In genomic region chr8:91249758-91250466, GRCm38 (mm10) we compare ENCODE assay signal across 20 mouse cellular contexts. TPM values are rescaled to one million over a fixed set of nuclear protein-coding genes. Genes with fewer than 3 reads are reported as not detected.
A peak's percentile ranks its signal among the peaks of the same experiment; 100 is the strongest.
DNase-seq lines count a peak whose midpoint lies in the region; ATAC-seq and TF ChIP-seq lines count a peak whose summit lies in the region.
"Had no signal": no experiment of that assay in that cellular context is flagged by ENCODE, and none has a peak within 500 bp of the region (broad histone marks: within the 10 kb centered on the region; RNA-seq: fewer than 3 reads in every experiment).

No protein-coding gene starts in this region.

- H3K27ac ChIP-seq in MEL (ENCODE audit: control insufficient read depth, low read depth, low read length), result peak overlapping the region; percentile 99
- H3K27ac ChIP-seq in intestine, embryonic 16.5 days (ENCODE audit: low read length), result no peak overlapping the region
- H3K27ac ChIP-seq: forebrain, embryonic 10.5 days; heart, embryonic 15.5 days; hindbrain, embryonic 13.5 days; limb, embryonic 15.5 days; liver, embryonic 14.5 days; lung, embryonic 15.5 days; midbrain, embryonic 13.5 days had no signal

- H3K36me3 ChIP-seq in MEL (ENCODE audit: control insufficient read depth in 1 of 2, insufficient read depth in 2 of 2, low read length in 2 of 2), result peaks cover 0 to 28% of the 10 kb centered on the region in 2 experiments; a peak in 3 of 4 replicates
- no peaks in the 10 kb centered on the region for H3K36me3 ChIP-seq in intestine, embryonic 16.5 days (ENCODE audit: control insufficient read depth, insufficient read depth, low read length)
- H3K36me3 ChIP-seq: heart, embryonic 15.5 days; lung, embryonic 15.5 days had no signal

- no peak overlapping the region for H3K4me2 ChIP-seq in intestine, embryonic 16.5 days (ENCODE audit: low read depth, low read length)
- H3K4me2 ChIP-seq: heart, embryonic 15.5 days; hindbrain, embryonic 13.5 days; limb, embryonic 15.5 days; lung, embryonic 15.5 days; midbrain, embryonic 13.5 days had no signal

- H3K79me2 ChIP-seq in MEL (ENCODE audit: control insufficient read depth, insufficient read depth, low read length, poor library complexity), result no peaks in the 10 kb centered on the region

- H3K27me3 ChIP-seq in MEL (ENCODE audit: control insufficient read depth in 1 of 2, insufficient read depth in 2 of 2, low read length in 2 of 2), result no peaks in the 10 kb centered on the region
- H3K27me3 ChIP-seq in intestine, embryonic 16.5 days (replicated peaks; ENCODE audit: control insufficient read depth, insufficient read depth, low read length), result no peaks in the 10 kb centered on the region
- H3K27me3 ChIP-seq: heart, embryonic 15.5 days; hindbrain, embryonic 13.5 days; limb, embryonic 15.5 days; lung, embryonic 15.5 days; midbrain, embryonic 13.5 days had no signal

- no peaks in the 10 kb centered on the region for H3K9me3 ChIP-seq in MEL (replicated peaks; ENCODE audit: insufficient read depth, low read length)
- H3K9me3 ChIP-seq in intestine, embryonic 16.5 days (ENCODE audit: control insufficient read depth, low read length), result no peaks in the 10 kb centered on the region
- H3K9me3 ChIP-seq: forebrain, embryonic 10.5 days; heart, embryonic 15.5 days; hindbrain, embryonic 13.5 days; limb, embryonic 15.5 days; lung, embryonic 15.5 days; midbrain, embryonic 13.5 days had no signal

- peak overlapping the region; percentile 19; the same call in 1 of the 2 replicates for H3K9ac ChIP-seq in MEL (ENCODE audit: control insufficient read depth, low read depth, low read length, poor library complexity, severe bottlenecking)
- H3K9ac ChIP-seq in intestine, embryonic 16.5 days (ENCODE audit: low read depth, low read length), result no peak overlapping the region
- H3K9ac ChIP-seq: heart, embryonic 15.5 days; hindbrain, embryonic 13.5 days; limb, embryonic 15.5 days; liver, embryonic 14.5 days; lung, embryonic 15.5 days; midbrain, embryonic 13.5 days had no signal

- peak; percentile 7 to 15 for DNase-seq in cerebellum, postnatal 14 days
- no peak for DNase-seq in cerebellum, postnatal 4 days (ENCODE audit: low spot score in 2 of 2)
- DNase-seq in MEL (ENCODE audit: low read depth, low spot score), result peak; percentile 92
- peak; percentile 34 to 45 for DNase-seq in thymus, postnatal 36 days
- no peak for DNase-seq in spleen, postnatal 14 days (ENCODE audit: low spot score in 2 of 2)
- DNase-seq: adrenal gland, adult 2 months; cerebellum, adult 18-20 months; gastrocnemius, postnatal 36 days; heart, postnatal 36 days; kidney, adult 18-20 months; kidney, postnatal 4 days had no signal

- TF ChIP-seq EP300 in MEL (IDR thresholded peaks at IDR 0.05; ENCODE audit: low read depth in 1 of 2, low read length in 2 of 2), result peak; percentile 69 to 71

- WGBS in intestine, embryonic 16.5 days, result 92% methylated on average over 9 of the region's 9 CpGs

- ATAC-seq in megakaryocyte-erythroid progenitor cell, adult 5-6 weeks (replicated peaks; ENCODE audit: low FRiP score, low TSS enrichment, poor library complexity, severe bottlenecking), result peak; percentile 87
- no peak for ATAC-seq in intestine, embryonic 16.5 days
- ATAC-seq: midbrain, embryonic 13.5 days had no signal

- no peak for TF ChIP-seq RAD21 in MEL (IDR thresholded peaks at IDR 0.05; ENCODE audit: low read depth, low read length)

- peaks cover 18% of the 10 kb centered on the region in 2 experiments for H3K4me1 ChIP-seq in MEL (ENCODE audit: control insufficient read depth in 1 of 2, insufficient read depth in 2 of 2, low read length in 2 of 2)
- no peaks in the 10 kb centered on the region for H3K4me1 ChIP-seq in intestine, embryonic 16.5 days (ENCODE audit: control insufficient read depth, insufficient read depth, low read length)
- H3K4me1 ChIP-seq: hindbrain, embryonic 13.5 days; limb, embryonic 15.5 days; lung, embryonic 15.5 days; midbrain, embryonic 13.5 days had no signal

- TF ChIP-seq POLR2A in MEL (IDR thresholded peaks at IDR 0.05; ENCODE audit: control insufficient read depth in 1 of 2, insufficient read depth in 1 of 2, low read depth in 1 of 2, low read length in 2 of 2, poor library complexity in 1 of 2), result no peak

- H3K4me3 ChIP-seq in MEL (ENCODE audit: control insufficient read depth in 1 of 2, insufficient read depth in 1 of 2, low read depth in 2 of 2, low read length in 2 of 2), result peak overlapping the region; percentile 1 to 37; a peak in 2 of 4 replicates
- no peak overlapping the region for H3K4me3 ChIP-seq in intestine, embryonic 16.5 days (ENCODE audit: low read length)
- H3K4me3 ChIP-seq: forebrain, embryonic 10.5 days; heart, embryonic 15.5 days; hindbrain, embryonic 13.5 days; limb, embryonic 15.5 days; lung, embryonic 15.5 days; midbrain, embryonic 13.5 days had no signal

- TF ChIP-seq CTCF in MEL (IDR thresholded peaks at IDR 0.05 in 2 of 3, conservative IDR thresholded peaks at IDR 0.05 in 1 of 3; ENCODE audit: control insufficient read depth in 1 of 3, insufficient read depth in 1 of 3, low read depth in 2 of 3, low read length in 3 of 3, poor library complexity in 1 of 3, severe bottlenecking in 1 of 3), result no peak

TF ChIP-seq in MEL, 35 proteins besides CTCF, POLR2A, EP300 and RAD21:
- TF ChIP-seq MYB (IDR thresholded peaks at IDR 0.05; ENCODE audit: low read depth, low read length) (peak; percentile 62; the same call in 1 of the 2 replicates), SIN3A (IDR thresholded peaks at IDR 0.05; ENCODE audit: low read length) (peak; percentile 52; the same call in 1 of the 2 replicates), GATA1 (IDR thresholded peaks at IDR 0.05; ENCODE audit: low read depth, low read length) (peak; percentile 64), TAL1 (IDR thresholded peaks at IDR 0.05; ENCODE audit: low read length) (peak; percentile 41; the same call in 1 of the 2 replicates), BHLHE40 (IDR thresholded peaks at IDR 0.05; ENCODE audit: borderline replicate concordance, low read depth, low read length) (peak; percentile 62; the same call in 1 of the 2 replicates), MEF2A (IDR thresholded peaks at IDR 0.05; ENCODE audit: extremely low read depth, insufficient replicate concordance, low read depth, low read length, poor library complexity, severe bottlenecking) (no peak), MXI1 (IDR thresholded peaks at IDR 0.05; ENCODE audit: low read depth, low read length) (peak; percentile 25; the same call in 1 of the 2 replicates), HCFC1 (IDR thresholded peaks at IDR 0.05; ENCODE audit: low read depth, low read length) (no peak), RCOR1 (IDR thresholded peaks at IDR 0.05; ENCODE audit: low read depth, low read length) (peak; percentile 47; the same call in 1 of the 2 replicates), ETS1 (IDR thresholded peaks at IDR 0.05; ENCODE audit: low read depth, low read length) (peak; percentile 68), CHD2 (IDR thresholded peaks at IDR 0.05; ENCODE audit: low read length) (no peak), ZNF384 (IDR thresholded peaks at IDR 0.05; ENCODE audit: low read depth, low read length) (peak; percentile 63; the same call in 1 of the 2 replicates), TCF12 (IDR thresholded peaks at IDR 0.05; ENCODE audit: low read depth, low read length) (peak; percentile 55)

RNA-seq across cellular contexts. Expression of gene Aktip, which starts 50.1 kb away (rescaled TPM):
- total RNA-seq in MEL (2012; rRNA removed), result 4.4 and 4.6 TPM in 2 replicates
- polyA plus RNA-seq in MEL (2012; ENCODE audit: insufficient read depth in 1 of 2, insufficient read length in 2 of 2, low read depth in 1 of 2, low replicate concordance in 2 of 2, missing spikeins in 1 of 2), result 1 to 10 TPM in 1 of 2 experiments, not detected in 1; 8.5 TPM
- total RNA-seq in megakaryocyte-erythroid progenitor cell, adult 5-6 weeks (2014; fragmentation: Nextera tagmentation), result 4.1 and 5.5 TPM in 2 replicates
- total RNA-seq in megakaryocyte-erythroid progenitor cell, adult 5-6 weeks (2017), result 1.2 and 6.1 TPM in 2 replicates
- polyA plus RNA-seq in intestine, embryonic 16.5 days (2015; fragmentation: Nextera tagmentation; extraction: Ambion mirVana), result 41.4 and 43.0 TPM in 2 replicates

Comparison
In these comparisons a context has a peak if more than half of its experiments do, and no peak if none do; other contexts are left out.
1. DNase-seq: peak in cerebellum, postnatal 14 days (2 of 2), MEL (single experiment) and thymus, postnatal 36 days (2 of 2); none in cerebellum, postnatal 4 days (0 of 2) and spleen, postnatal 14 days (0 of 2).